Mouse (Mus musculus) gastrocnemius, adult 2 months (tissue): Measurements from ENCODE around the gene Kpna3. TPM values are rescaled to one million over a fixed set of nuclear protein-coding genes. Genes with fewer than 3 reads are reported as not detected.

Experiments
- DNase-seq: peaks from one replicate; pipeline ENCODE4 v3.0.0; 2022
- H3K27ac ChIP-seq: fragments of 200-600 bp; 2 replicates; pipeline ENCODE4 v1.8.1; 2022; ENCODE audit warnings: mild to moderate bottlenecking
- H3K4me3 ChIP-seq: fragments of 200-600 bp; 2 replicates; pipeline ENCODE4 v1.8.1; 2022; ENCODE audit warnings: mild to moderate bottlenecking, moderate library complexity
- CTCF ChIP-seq: fragments of 200-600 bp; IDR thresholded peaks from 2 replicates; pipeline ENCODE4 v1.8.1; 2022; ENCODE audit warnings: antibody characterized with exemption, mild to moderate bottlenecking, moderate library complexity
- intact Hi-C: fragments of 180-260 bp; cut with DNase I; formaldehyde crosslinking; loops from one replicate; pipeline ENCODE4 v1.15.1; 2025
- total RNA-seq, 2 experiments: library from RNA; stranded (reverse); gene quantifications; 2 replicates each; pipeline ENCODE4 v1.2.3; 2021

The Kpna3 gene
- total RNA-seq, 2 experiments from 2014 or later = 111 to 118 TPM

- intact Hi-C loops = no loop called here
- TF ChIP-seq CTCF = no peak
- H3K4me3 ChIP-seq = no peak overlapping the region
- H3K27ac ChIP-seq = no peak overlapping the region
- DNase-seq = no peak
Observed at GRCm38 (mm10) chr14:61425080-61425665, 14.5 kb downstream of the Kpna3 start.

DNA sequence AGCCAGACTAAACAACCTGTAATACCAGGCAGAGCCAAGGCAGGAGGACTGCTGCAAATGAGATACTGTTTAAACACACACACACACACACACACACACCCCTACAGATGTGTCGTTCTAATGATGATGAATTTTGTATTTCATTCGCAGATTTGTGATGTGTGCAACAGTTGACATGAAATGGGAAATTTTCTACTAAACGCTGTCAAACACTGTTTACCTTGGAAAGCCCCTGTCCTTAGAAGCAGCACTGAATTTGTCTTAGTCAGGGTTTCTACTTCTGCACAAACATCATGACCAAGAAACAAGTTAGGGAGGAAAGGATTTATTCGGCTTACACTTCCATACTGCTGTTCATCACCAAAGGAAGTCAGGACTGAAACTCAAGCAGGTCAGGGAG lies 24.0 kb downstream of the Kpna3 start:
- no peak for DNase-seq
- Histone ChIP-seq H3K27ac (no peak overlapping the region; the same call in 1 of the 2 replicates), H3K4me3 (no peak overlapping the region)
- no peak for TF ChIP-seq CTCF
- intact Hi-C loops = no loop called here

DNA sequence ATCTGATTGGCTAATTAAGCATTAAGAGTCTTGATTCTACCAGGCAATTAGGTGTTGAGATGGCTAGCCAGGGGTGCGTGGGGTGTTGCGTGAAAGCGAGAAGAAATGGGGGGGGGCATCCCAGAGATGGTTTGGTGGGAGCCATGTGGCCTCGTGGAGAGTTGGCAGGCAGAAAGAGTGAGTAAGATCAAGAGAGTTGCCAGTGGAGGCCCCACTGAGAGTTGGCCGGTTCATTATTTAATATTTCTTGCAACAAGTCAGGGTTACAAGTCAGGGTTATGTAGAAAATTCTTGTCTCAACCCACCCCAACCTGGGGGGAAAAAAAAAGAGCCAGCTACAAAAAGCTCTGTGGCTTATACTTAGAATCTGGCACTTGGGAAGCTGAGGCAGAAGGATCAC lies 24.4 kb downstream of the Kpna3 start:
- no peak overlapping the region for H3K4me3 ChIP-seq
- H3K27ac ChIP-seq = no peak overlapping the region; the same call in 1 of the 2 replicates
- intact Hi-C loops = no loop called here
- TF ChIP-seq CTCF = no peak
- DNase-seq = no peak

GRCm38 (mm10) chr14:61414808-61415207 lies 24.9 kb downstream of the Kpna3 start:
- no peak for TF ChIP-seq CTCF
- DNase-seq = no peak
- Histone ChIP-seq H3K4me3 (no peak overlapping the region), H3K27ac (peak overlapping the region; percentile 16; the same call in 1 of the 2 replicates)
- intact Hi-C loops = no loop called here

- intact Hi-C loops = no loop called here
- H3K4me3 ChIP-seq = no peak overlapping the region
- DNase-seq = no peak
- H3K27ac ChIP-seq = peak overlapping the region; percentile 16; the same call in 1 of the 2 replicates
- TF ChIP-seq CTCF = no peak
Observed at GRCm38 (mm10) chr14:61414199-61414598, 25.5 kb downstream of the Kpna3 start.

GRCm38 (mm10) chr14:61413686-61414085 lies 26.0 kb downstream of the Kpna3 start:
- DNase-seq = no peak
- TF ChIP-seq CTCF = no peak
- intact Hi-C loops = no loop called here
- H3K4me3 ChIP-seq = no peak overlapping the region
- peak overlapping the region; percentile 31; the same call in 1 of the 2 replicates for H3K27ac ChIP-seq

DNA sequence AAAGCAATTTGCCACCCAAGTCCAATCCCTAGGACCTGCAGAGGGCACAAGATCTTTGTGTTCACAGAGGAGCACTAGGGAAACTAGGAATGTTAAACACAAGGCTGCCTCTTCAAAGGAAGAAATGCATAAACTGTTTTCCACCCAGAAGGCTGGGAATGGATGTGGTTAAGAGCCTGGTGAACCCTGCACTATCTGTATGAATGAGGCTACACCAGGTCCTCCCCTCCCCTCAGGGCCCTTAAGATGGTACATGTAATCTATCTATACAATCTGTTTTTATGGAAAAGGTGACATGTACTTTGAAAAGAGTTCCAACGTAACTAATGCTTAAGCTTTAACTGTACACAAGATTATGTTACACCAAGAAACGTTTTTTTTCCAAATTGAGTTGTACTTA lies 29.7 kb downstream of the Kpna3 start:
- no peak overlapping the region for H3K4me3 ChIP-seq
- DNase-seq = no peak
- peak overlapping the region; percentile 78 for H3K27ac ChIP-seq
- peak; percentile 4; the same call in 1 of the 2 replicates for TF ChIP-seq CTCF
- intact Hi-C loops = no loop called here

- no peak overlapping the region for H3K4me3 ChIP-seq
- peak overlapping the region; percentile 78 for H3K27ac ChIP-seq
- DNase-seq = peak; percentile 27
- intact Hi-C loops = loop anchor here (2.0 kb wide), 1 partner anchor 24 kb away; no protein-coding TSS in a partner anchor
- no peak for TF ChIP-seq CTCF
Observed at GRCm38 (mm10) chr14:61407055-61407454, 32.6 kb downstream of the Kpna3 start.

DNA sequence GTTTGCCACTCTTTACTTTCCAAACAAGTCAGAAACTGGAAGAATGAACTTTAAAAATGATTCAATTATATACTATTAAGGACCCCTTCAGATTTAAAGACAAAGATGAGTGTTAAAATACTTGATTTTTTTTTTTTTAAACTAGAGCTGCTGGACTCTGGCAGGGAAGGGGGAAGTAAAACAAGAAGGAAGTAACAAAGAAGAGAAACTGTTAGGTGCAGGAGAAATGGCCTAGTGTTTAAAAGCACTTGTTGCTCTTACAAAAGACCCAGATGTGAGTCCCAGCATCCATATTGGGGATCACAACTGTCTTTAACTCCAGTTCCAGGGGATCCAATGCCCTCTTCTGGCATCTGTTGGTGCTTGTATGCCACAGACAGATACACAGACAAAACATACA lies 33.9 kb downstream of the Kpna3 start:
- TF ChIP-seq CTCF = no peak
- DNase-seq = no peak
- no peak overlapping the region for H3K4me3 ChIP-seq
- H3K27ac ChIP-seq = peak overlapping the region; percentile 32; the same call in 1 of the 2 replicates
- intact Hi-C loops = loop anchor here (2.0 kb wide), 1 partner anchor 25 kb away; no protein-coding TSS in a partner anchor

GRCm38 (mm10) chr14:61404941-61405340 lies 34.7 kb downstream of the Kpna3 start:
- Histone ChIP-seq H3K27ac (no peak overlapping the region), H3K4me3 (no peak overlapping the region)
- DNase-seq = no peak
- TF ChIP-seq CTCF = no peak
- intact Hi-C loops = no loop called here

GRCm38 (mm10) chr14:61394745-61395144 lies 44.9 kb downstream of the Kpna3 start:
- no peak for TF ChIP-seq CTCF
- intact Hi-C loops = loop anchor here (5.0 kb wide), 1 partner anchor 43 kb away; the partner anchor contains the start of gene Kpna3
- DNase-seq = peak; percentile 34
- Histone ChIP-seq H3K4me3 (no peak overlapping the region), H3K27ac (0 out of 2 replicates have a peak overlapping the region, but pooled peaks have one; percentile 40)

- DNase-seq = peak; percentile 67
- TF ChIP-seq CTCF = no peak
- Histone ChIP-seq H3K4me3 (no peak overlapping the region), H3K27ac (peak overlapping the region; percentile 84)
- intact Hi-C loops = loop anchor here (5.0 kb wide), 1 partner anchor 47 kb away; the partner anchor contains the start of gene Kpna3
Observed at GRCm38 (mm10) chr14:61390586-61390985, 49.1 kb downstream of the Kpna3 start.

DNA sequence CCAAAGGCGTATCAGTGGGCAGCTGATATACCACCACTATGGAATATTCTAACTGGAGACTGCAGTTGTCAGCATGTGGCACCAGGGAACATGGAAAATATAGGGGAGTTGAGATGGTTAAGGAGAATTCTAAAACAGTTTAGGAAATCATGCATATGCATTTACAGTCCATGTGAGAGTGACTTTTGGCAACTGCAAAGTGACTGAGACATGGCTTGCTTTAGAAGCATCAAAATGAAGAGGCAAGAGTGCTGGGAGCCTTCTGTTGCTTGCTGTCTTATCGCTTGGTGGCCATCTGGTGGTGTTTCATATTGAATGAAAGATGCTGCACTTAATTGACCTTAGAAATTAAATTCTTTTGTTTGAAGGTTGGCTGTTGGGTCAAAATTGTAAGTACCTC lies 72.4 kb downstream of the Kpna3 start:
- DNase-seq = no peak
- no peak for TF ChIP-seq CTCF
- intact Hi-C loops = no loop called here
- Histone ChIP-seq H3K27ac (no peak overlapping the region), H3K4me3 (no peak overlapping the region)

GRCm38 (mm10) chr14:61364656-61365055 lies 75.0 kb downstream of the Kpna3 start:
- Histone ChIP-seq H3K4me3 (no peak overlapping the region), H3K27ac (no peak overlapping the region)
- TF ChIP-seq CTCF = no peak
- intact Hi-C loops = no loop called here
- no peak for DNase-seq
